Mouse (Mus musculus): ENCODE data around the gene Ifnlr1. TPM values are rescaled to one million over a fixed set of nuclear protein-coding genes. Genes with fewer than 3 reads are reported as not detected.
A peak's percentile ranks its signal among the peaks of the same experiment; 100 is the strongest.

Ifnlr1 gene
- polyA plus RNA-seq, 1 experiment, result 3.8 TPM

DNA sequence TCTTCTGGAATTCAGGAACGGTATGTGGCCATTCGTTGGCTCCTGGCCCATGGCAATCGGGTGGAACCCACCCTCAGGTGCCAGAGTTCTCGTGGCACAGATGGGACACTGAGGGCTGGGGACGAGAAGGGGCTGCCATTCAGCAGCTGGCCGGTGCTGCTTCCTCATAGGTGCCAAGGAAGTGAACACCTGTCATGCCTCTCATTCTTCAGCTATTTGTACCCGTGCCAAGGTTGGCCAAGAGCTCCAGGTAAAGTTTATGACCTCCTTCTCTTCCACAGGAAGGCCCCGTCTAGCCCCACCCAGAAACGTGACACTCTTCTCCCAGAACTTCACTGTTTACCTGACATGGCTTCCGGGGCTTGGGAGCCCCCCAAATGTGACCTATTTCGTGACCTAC is 4.2 kb downstream of the Ifnlr1 start:
- Histone ChIP-seq H3K9ac (ENCODE audit: low read depth, poor library complexity, severe bottlenecking) (no peak overlapping the region), H3K9me3 (replicated peaks; ENCODE audit: control insufficient read depth, insufficient read depth, low read length, poor library complexity, severe bottlenecking) (no peaks in the 10 kb centered on the region), H3K36me3 (ENCODE audit: control insufficient read depth, insufficient read depth, low read length, poor library complexity, severe bottlenecking) (no peaks in the 10 kb centered on the region), H3K27ac (ENCODE audit: insufficient read depth, low read length) (no peak overlapping the region), H3K4me3 (ENCODE audit: low read depth, low read length) (no peak overlapping the region), H3K4me1 (ENCODE audit: control insufficient read depth, insufficient read depth, low read length) (no peaks in the 10 kb centered on the region), H3K27me3 (ENCODE audit: control insufficient read depth, insufficient read depth, low read length, poor library complexity, severe bottlenecking) (peaks cover 8% of the 10 kb centered on the region)
- TF ChIP-seq EP300 (IDR thresholded peaks at IDR 0.05; ENCODE audit: insufficient read depth, low read depth, low read length) (no peak), POLR2A (IDR thresholded peaks at IDR 0.05; ENCODE audit: insufficient read depth, low read length) (no peak), CTCF (IDR thresholded peaks at IDR 0.05; ENCODE audit: low read depth, low read length) (no peak)

DNA sequence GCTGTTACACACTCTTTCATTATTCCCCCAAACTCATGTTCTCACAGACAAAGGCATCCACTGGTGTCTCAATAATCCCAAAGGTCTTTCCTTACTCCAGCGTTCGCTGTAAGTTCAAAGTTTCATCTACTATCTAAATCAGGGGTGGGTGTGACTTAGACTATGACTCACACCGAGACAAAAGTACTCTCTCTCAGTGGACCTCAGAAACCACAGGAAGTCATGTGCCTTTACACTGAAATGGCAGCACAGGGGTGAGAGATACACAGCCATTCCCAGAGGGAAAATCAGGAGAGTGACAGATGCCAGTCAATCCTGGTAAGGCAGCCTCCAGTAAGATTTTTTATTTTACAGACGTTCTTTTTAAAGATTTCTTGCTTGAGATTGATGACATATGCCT is 6.8 kb downstream of the Ifnlr1 start:
- H3K36me3 ChIP-seq (ENCODE audit: control insufficient read depth, insufficient read depth, low read length, poor library complexity, severe bottlenecking), result no peaks in the 10 kb centered on the region
- no peaks in the 10 kb centered on the region for H3K4me1 ChIP-seq (ENCODE audit: control insufficient read depth, insufficient read depth, low read length)
- TF ChIP-seq EP300 (IDR thresholded peaks at IDR 0.05; ENCODE audit: insufficient read depth, low read depth, low read length), result no peak
- TF ChIP-seq POLR2A (IDR thresholded peaks at IDR 0.05; ENCODE audit: insufficient read depth, low read length), result no peak
- H3K9me3 ChIP-seq (replicated peaks; ENCODE audit: control insufficient read depth, insufficient read depth, low read length, poor library complexity, severe bottlenecking), result no peaks in the 10 kb centered on the region
- H3K27me3 ChIP-seq (ENCODE audit: control insufficient read depth, insufficient read depth, low read length, poor library complexity, severe bottlenecking), result no peaks in the 10 kb centered on the region
- no peak overlapping the region for H3K9ac ChIP-seq (ENCODE audit: low read depth, poor library complexity, severe bottlenecking)
- H3K4me3 ChIP-seq (ENCODE audit: low read depth, low read length), result no peak overlapping the region
- H3K27ac ChIP-seq (ENCODE audit: insufficient read depth, low read length), result no peak overlapping the region

GRCm38 (mm10) chr4:135698498-135698897 is 12.4 kb downstream of the Ifnlr1 start:
- H3K9ac ChIP-seq (ENCODE audit: low read depth, poor library complexity, severe bottlenecking), result no peak overlapping the region
- H3K27me3 ChIP-seq (ENCODE audit: control insufficient read depth, insufficient read depth, low read length, poor library complexity, severe bottlenecking), result no peaks in the 10 kb centered on the region
- H3K4me1 ChIP-seq (ENCODE audit: control insufficient read depth, insufficient read depth, low read length), result no peaks in the 10 kb centered on the region
- H3K9me3 ChIP-seq (replicated peaks; ENCODE audit: control insufficient read depth, insufficient read depth, low read length, poor library complexity, severe bottlenecking), result no peaks in the 10 kb centered on the region
- H3K36me3 ChIP-seq (ENCODE audit: control insufficient read depth, insufficient read depth, low read length, poor library complexity, severe bottlenecking), result no peaks in the 10 kb centered on the region
- peak overlapping the region; percentile 47 for H3K4me3 ChIP-seq (ENCODE audit: low read depth, low read length)
- no peak overlapping the region for H3K27ac ChIP-seq (ENCODE audit: insufficient read depth, low read length)
- TF ChIP-seq POLR2A (IDR thresholded peaks at IDR 0.05; ENCODE audit: insufficient read depth, low read length) (no peak), CTCF (IDR thresholded peaks at IDR 0.05; ENCODE audit: low read depth, low read length) (no peak), EP300 (IDR thresholded peaks at IDR 0.05; ENCODE audit: insufficient read depth, low read depth, low read length) (no peak)

DNA sequence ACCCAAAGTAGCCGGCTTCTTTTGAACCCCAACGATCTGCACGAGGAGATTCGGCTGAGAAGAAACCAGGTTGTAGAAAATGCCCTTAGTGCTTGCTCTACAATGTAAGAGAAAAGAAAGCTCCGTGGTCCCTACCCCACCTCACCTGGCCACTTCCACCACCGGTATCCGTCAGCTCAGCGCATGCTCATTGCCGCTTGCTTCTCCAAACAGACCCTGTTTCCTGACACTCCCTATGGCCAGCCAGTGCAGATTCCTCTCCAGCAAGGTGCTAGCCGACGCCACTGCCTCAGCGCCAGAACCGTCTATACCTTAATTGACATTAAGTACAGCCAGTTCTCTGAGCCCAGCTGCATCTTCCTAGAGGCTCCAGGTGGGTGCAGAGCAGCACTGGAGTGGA is 17.4 kb downstream of the Ifnlr1 start:
- no peaks in the 10 kb centered on the region for H3K4me1 ChIP-seq (ENCODE audit: control insufficient read depth, insufficient read depth, low read length)
- H3K4me3 ChIP-seq (ENCODE audit: low read depth, low read length), result no peak overlapping the region
- H3K36me3 ChIP-seq (ENCODE audit: control insufficient read depth, insufficient read depth, low read length, poor library complexity, severe bottlenecking), result no peaks in the 10 kb centered on the region
- no peaks in the 10 kb centered on the region for H3K9me3 ChIP-seq (replicated peaks; ENCODE audit: control insufficient read depth, insufficient read depth, low read length, poor library complexity, severe bottlenecking)
- TF ChIP-seq POLR2A (IDR thresholded peaks at IDR 0.05; ENCODE audit: insufficient read depth, low read length) (no peak), CTCF (IDR thresholded peaks at IDR 0.05; ENCODE audit: low read depth, low read length) (no peak)
- H3K27me3 ChIP-seq (ENCODE audit: control insufficient read depth, insufficient read depth, low read length, poor library complexity, severe bottlenecking), result no peaks in the 10 kb centered on the region
- no peak overlapping the region for H3K9ac ChIP-seq (ENCODE audit: low read depth, poor library complexity, severe bottlenecking)
- no peak overlapping the region for H3K27ac ChIP-seq (ENCODE audit: insufficient read depth, low read length)

- no peaks in the 10 kb centered on the region for H3K27me3 ChIP-seq (ENCODE audit: control insufficient read depth, insufficient read depth, low read length, poor library complexity, severe bottlenecking)
Observed at GRCm38 (mm10) chr4:135704016-135704415, 17.9 kb downstream of the Ifnlr1 start.

DNA sequence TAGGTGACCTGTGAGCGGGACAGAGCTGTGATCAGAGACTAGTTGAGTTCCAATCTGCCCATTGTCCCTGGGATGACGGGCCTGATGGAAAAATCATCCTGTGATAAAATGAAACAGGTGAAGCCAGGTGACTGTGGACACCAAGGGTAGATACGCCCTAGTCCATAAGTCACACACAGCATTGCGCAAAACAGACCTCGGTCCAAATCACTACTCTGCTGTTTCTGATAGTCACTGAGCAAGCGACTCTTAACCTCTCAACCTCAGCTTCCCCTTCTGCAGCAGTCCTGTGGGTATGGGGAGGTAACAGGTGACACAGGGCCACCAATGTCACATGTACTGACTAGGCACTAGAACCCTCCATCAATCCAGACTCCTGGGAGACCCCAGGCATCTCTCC is 20.0 kb downstream of the Ifnlr1 start:
- Histone ChIP-seq H3K36me3 (ENCODE audit: control insufficient read depth, insufficient read depth, low read length, poor library complexity, severe bottlenecking) (no peaks in the 10 kb centered on the region), H3K9ac (ENCODE audit: low read depth, poor library complexity, severe bottlenecking) (no peak overlapping the region), H3K9me3 (replicated peaks; ENCODE audit: control insufficient read depth, insufficient read depth, low read length, poor library complexity, severe bottlenecking) (no peaks in the 10 kb centered on the region), H3K4me1 (ENCODE audit: control insufficient read depth, insufficient read depth, low read length) (no peaks in the 10 kb centered on the region), H3K27me3 (ENCODE audit: control insufficient read depth, insufficient read depth, low read length, poor library complexity, severe bottlenecking) (no peaks in the 10 kb centered on the region), H3K4me3 (ENCODE audit: low read depth, low read length) (no peak overlapping the region), H3K27ac (ENCODE audit: insufficient read depth, low read length) (no peak overlapping the region)
- TF ChIP-seq CTCF (IDR thresholded peaks at IDR 0.05; ENCODE audit: low read depth, low read length), result no peak
- TF ChIP-seq EP300 (IDR thresholded peaks at IDR 0.05; ENCODE audit: insufficient read depth, low read depth, low read length), result no peak
- no peak for TF ChIP-seq POLR2A (IDR thresholded peaks at IDR 0.05; ENCODE audit: insufficient read depth, low read length)

More at GRCm38 (mm10) chr4:135704016-135704415, 17.9 kb downstream of the Ifnlr1 start:
- Histone ChIP-seq H3K4me1 (ENCODE audit: control insufficient read depth, insufficient read depth, low read length) (no peaks in the 10 kb centered on the region), H3K27ac (ENCODE audit: insufficient read depth, low read length) (no peak overlapping the region), H3K9ac (ENCODE audit: low read depth, poor library complexity, severe bottlenecking) (no peak overlapping the region), H3K4me3 (ENCODE audit: low read depth, low read length) (no peak overlapping the region), H3K36me3 (ENCODE audit: control insufficient read depth, insufficient read depth, low read length, poor library complexity, severe bottlenecking) (no peaks in the 10 kb centered on the region), H3K9me3 (replicated peaks; ENCODE audit: control insufficient read depth, insufficient read depth, low read length, poor library complexity, severe bottlenecking) (no peaks in the 10 kb centered on the region)
- TF ChIP-seq CTCF (IDR thresholded peaks at IDR 0.05; ENCODE audit: low read depth, low read length) (no peak), EP300 (IDR thresholded peaks at IDR 0.05; ENCODE audit: insufficient read depth, low read depth, low read length) (no peak), POLR2A (IDR thresholded peaks at IDR 0.05; ENCODE audit: insufficient read depth, low read length) (no peak)

All from ES-Bruce4 (cell line).